Comparison of ENCODE assay signal across 23 mouse cellular contexts in genomic region chr10:108870586-108870985, GRCm38 (mm10).
DNase-seq lines count a peak whose midpoint lies in the region; ATAC-seq and TF ChIP-seq lines count a peak whose summit lies in the region.
"Had no signal": no experiment of that assay in that cellular context is flagged by ENCODE, and none has a peak within 500 bp of the region (broad histone marks: within the 10 kb centered on the region; RNA-seq: fewer than 3 reads in every experiment).

No protein-coding gene starts in this region.

- H3K4me2 ChIP-seq in forebrain, embryonic 13.5 days, result no peak overlapping the region
- H3K4me2 ChIP-seq in forebrain, postnatal 0 days (ENCODE audit: low read depth), result no peak overlapping the region
- no peak overlapping the region for H3K4me2 ChIP-seq in lung, embryonic 14.5 days
- H3K4me2 ChIP-seq in lung, postnatal 0 days (replicated peaks; ENCODE audit: low read depth, low read length), result no peak overlapping the region
- H3K4me2 ChIP-seq: embryonic facial prominence, embryonic 13.5 days; heart, embryonic 12.5 days; hindbrain, embryonic 14.5 days; intestine, embryonic 15.5 days had no signal

- 0 out of 2 replicates have a peak, but pooled peaks have one; percentile 33 for ATAC-seq in forebrain, embryonic 13.5 days
- ATAC-seq in forebrain, postnatal 0 days, result no peak
- ATAC-seq in lung, embryonic 14.5 days (ENCODE audit: insufficient read depth), result no peak
- ATAC-seq in lung, postnatal 0 days, result no peak
- ATAC-seq: CD4-positive, CD25-positive, alpha-beta regulatory T cell, adult 4 months; intestine, embryonic 15.5 days had no signal

- no peak for TF ChIP-seq POLR2A in cerebellum, adult 2 months (IDR thresholded peaks at IDR 0.05; ENCODE audit: borderline replicate concordance, insufficient read depth, low read length)
- TF ChIP-seq POLR2A in olfactory bulb, adult 2 months (IDR thresholded peaks at IDR 0.05; ENCODE audit: insufficient read depth, low read depth, low read length), result no peak

- no peak overlapping the region for H3K4me3 ChIP-seq in cerebellum, adult 2 months (replicated peaks; ENCODE audit: insufficient read depth, low read depth, low read length)
- no peak overlapping the region for H3K4me3 ChIP-seq in forebrain, embryonic 13.5 days
- H3K4me3 ChIP-seq in forebrain, postnatal 0 days (ENCODE audit: low read depth, low read length), result no peak overlapping the region
- no peak overlapping the region for H3K4me3 ChIP-seq in lung, embryonic 14.5 days (ENCODE audit: low read depth, low read length)
- H3K4me3 ChIP-seq in lung, postnatal 0 days (ENCODE audit: low read depth, low read length), result no peak overlapping the region
- no peak overlapping the region for H3K4me3 ChIP-seq in olfactory bulb, adult 2 months (ENCODE audit: insufficient read depth, low read depth, low read length)
- H3K4me3 ChIP-seq: embryonic facial prominence, embryonic 13.5 days; erythroblast, embryonic 14.5 days; gastrocnemius, adult 2 months; heart, embryonic 12.5 days; hindbrain, embryonic 10.5 days; intestine, embryonic 15.5 days had no signal

- peaks cover 11% of the 10 kb centered on the region; the same call in 1 of the 2 replicates for H3K4me1 ChIP-seq in cerebellum, adult 2 months (ENCODE audit: control insufficient read depth, insufficient read depth, low read length)
- peaks cover 7% of the 10 kb centered on the region for H3K4me1 ChIP-seq in forebrain, embryonic 13.5 days
- no peaks in the 10 kb centered on the region for H3K4me1 ChIP-seq in forebrain, postnatal 0 days (ENCODE audit: insufficient read depth)
- H3K4me1 ChIP-seq in lung, embryonic 14.5 days (ENCODE audit: insufficient read depth), result no peaks in the 10 kb centered on the region
- no peaks in the 10 kb centered on the region for H3K4me1 ChIP-seq in lung, postnatal 0 days (ENCODE audit: insufficient read depth, low read depth, low read length)
- H3K4me1 ChIP-seq in olfactory bulb, adult 2 months (ENCODE audit: control insufficient read depth, insufficient read depth, low read length), result peaks cover 7% of the 10 kb centered on the region; the same call in 1 of the 2 replicates
- H3K4me1 ChIP-seq: embryonic facial prominence, embryonic 13.5 days; hindbrain, embryonic 10.5 days; intestine, embryonic 15.5 days had no signal

- DNase-seq in cerebellum, adult 2 months, result no peak
- DNase-seq in cerebellum, adult 11 months, result no peak
- no peak for DNase-seq in forebrain, postnatal 0 days
- DNase-seq in lung, embryonic 14.5 days, result peak; percentile 49
- no peak for DNase-seq in lung, postnatal 0 days (ENCODE audit: low spot score)
- no peak for DNase-seq in kidney, postnatal 36 days
- DNase-seq: adrenal gland, adult 8-10 months; adrenal gland, postnatal 36 days; B cell, adult 2 months; cerebellum, adult 18-20 months; cerebellum, postnatal 25 days; gastrocnemius, adult 2 months; gastrocnemius, postnatal 25 days had no signal

- H3K9me3 ChIP-seq in forebrain, embryonic 13.5 days (replicated peaks), result no peaks in the 10 kb centered on the region
- no peaks in the 10 kb centered on the region for H3K9me3 ChIP-seq in forebrain, postnatal 0 days (ENCODE audit: low read length)
- no peaks in the 10 kb centered on the region for H3K9me3 ChIP-seq in lung, embryonic 14.5 days (ENCODE audit: low read depth, low read length)
- no peaks in the 10 kb centered on the region for H3K9me3 ChIP-seq in lung, postnatal 0 days (ENCODE audit: low read length)
- H3K9me3 ChIP-seq: embryonic facial prominence, embryonic 13.5 days; G1E; heart, embryonic 12.5 days; hindbrain, embryonic 10.5 days; intestine, embryonic 15.5 days had no signal

- 61% methylated on average over 4 of the region's 4 CpGs for WGBS in cerebellum, adult 2 months
- WGBS in forebrain, embryonic 13.5 days, result 47% methylated on average over 4 of the region's 4 CpGs
- WGBS in forebrain, postnatal 0 days, result 37% methylated on average over 4 of the region's 4 CpGs
- 79% methylated on average over 4 of the region's 4 CpGs for WGBS in lung, embryonic 14.5 days
- 67% methylated on average over 4 of the region's 4 CpGs for WGBS in lung, postnatal 0 days
- 35% methylated on average over 4 of the region's 4 CpGs for WGBS in olfactory bulb, adult 2 months

- TF ChIP-seq EP300 in lung, postnatal 0 days (IDR thresholded peaks at IDR 0.05), result no peak

- H3K27me3 ChIP-seq in cerebellum, adult 2 months (ENCODE audit: control insufficient read depth, insufficient read depth, low read length), result no peaks in the 10 kb centered on the region
- no peaks in the 10 kb centered on the region for H3K27me3 ChIP-seq in forebrain, embryonic 13.5 days
- no peaks in the 10 kb centered on the region for H3K27me3 ChIP-seq in forebrain, postnatal 0 days (ENCODE audit: insufficient read depth, low read length)
- H3K27me3 ChIP-seq in lung, embryonic 14.5 days (ENCODE audit: insufficient read depth, low read length), result no peaks in the 10 kb centered on the region
- H3K27me3 ChIP-seq in lung, postnatal 0 days (replicated peaks; ENCODE audit: insufficient read depth, low read length), result no peaks in the 10 kb centered on the region
- H3K27me3 ChIP-seq: embryonic facial prominence, embryonic 13.5 days; heart, embryonic 12.5 days; intestine, embryonic 15.5 days had no signal

- no peaks in the 10 kb centered on the region for H3K36me3 ChIP-seq in forebrain, embryonic 13.5 days (ENCODE audit: poor library complexity, severe bottlenecking)
- H3K36me3 ChIP-seq in forebrain, postnatal 0 days (ENCODE audit: insufficient read depth), result no peaks in the 10 kb centered on the region
- no peaks in the 10 kb centered on the region for H3K36me3 ChIP-seq in lung, embryonic 14.5 days (ENCODE audit: insufficient read depth)
- no peaks in the 10 kb centered on the region for H3K36me3 ChIP-seq in lung, postnatal 0 days (ENCODE audit: insufficient read depth, low read length)
- H3K36me3 ChIP-seq: embryonic facial prominence, embryonic 13.5 days; G1E; heart, embryonic 12.5 days; hindbrain, embryonic 10.5 days; intestine, embryonic 15.5 days had no signal

- no peak overlapping the region for H3K9ac ChIP-seq in forebrain, embryonic 13.5 days
- no peak overlapping the region for H3K9ac ChIP-seq in forebrain, postnatal 0 days
- H3K9ac ChIP-seq in lung, embryonic 14.5 days, result no peak overlapping the region
- H3K9ac ChIP-seq in lung, postnatal 0 days (replicated peaks; ENCODE audit: low read depth), result no peak overlapping the region
- H3K9ac ChIP-seq: embryonic facial prominence, embryonic 13.5 days; heart, embryonic 12.5 days; hindbrain, embryonic 14.5 days; intestine, embryonic 15.5 days had no signal

- no peak for TF ChIP-seq CTCF in cerebellum, adult 2 months (IDR thresholded peaks at IDR 0.05; ENCODE audit: borderline replicate concordance, insufficient read depth, low read depth, low read length)
- no peak for TF ChIP-seq CTCF in forebrain, postnatal 0 days (IDR thresholded peaks at IDR 0.05; ENCODE audit: low read depth)
- TF ChIP-seq CTCF in lung, embryonic 14.5 days (IDR thresholded peaks at IDR 0.05; ENCODE audit: low read depth), result no peak
- no peak for TF ChIP-seq CTCF in lung, postnatal 0 days (IDR thresholded peaks at IDR 0.05)
- TF ChIP-seq CTCF in olfactory bulb, adult 2 months (IDR thresholded peaks at IDR 0.05; ENCODE audit: insufficient read depth, low read depth, low read length), result no peak

- H3K27ac ChIP-seq in cerebellum, adult 2 months (ENCODE audit: insufficient read depth, low read length), result peak overlapping the region; percentile 13; the same call in 1 of the 2 replicates
- H3K27ac ChIP-seq in forebrain, embryonic 13.5 days, result no peak overlapping the region
- H3K27ac ChIP-seq in forebrain, postnatal 0 days (ENCODE audit: low read depth, low read length), result no peak overlapping the region
- H3K27ac ChIP-seq in lung, embryonic 14.5 days (ENCODE audit: low read depth), result no peak overlapping the region
- no peak overlapping the region for H3K27ac ChIP-seq in lung, postnatal 0 days (ENCODE audit: low read length)
- H3K27ac ChIP-seq in olfactory bulb, adult 2 months (ENCODE audit: insufficient read depth, low read depth, low read length), result peak overlapping the region; percentile 86
- H3K27ac ChIP-seq: embryonic facial prominence, embryonic 13.5 days; gastrocnemius, adult 2 months; hindbrain, embryonic 10.5 days; hindbrain, embryonic 14.5 days; intestine, embryonic 15.5 days had no signal

Comparison
In these comparisons a context has a peak if more than half of its experiments do, and no peak if none do; other contexts are left out.
1. H3K27ac ChIP-seq: peak in cerebellum, adult 2 months (single experiment) and olfactory bulb, adult 2 months (single experiment); none in forebrain, embryonic 13.5 days (single experiment), forebrain, postnatal 0 days (single experiment), lung, embryonic 14.5 days (single experiment) and lung, postnatal 0 days (single experiment).